Mouse (Mus musculus) embryonic fibroblast, embryonic 13.5 days (primary cell): ENCODE measurements around the gene Arhgef10l.

Experiments
- CTCF ChIP-seq: IDR thresholded peaks from 2 replicates; pipeline ENCODE4 v1.5.1; 2011; ENCODE audit warnings: mild to moderate bottlenecking, control low read depth, low read length, moderate library complexity, borderline replicate concordance; ENCODE audit not compliant: insufficient read depth
- POLR2A ChIP-seq: IDR thresholded peaks from 2 replicates; pipeline ENCODE4 v1.6.1; 2011; ENCODE audit warnings: low read depth, mild to moderate bottlenecking, control low read depth, low read length, moderate library complexity

GRCm38 (mm10) chr4:140522873-140523272 lies 142.9 kb downstream of the Arhgef10l start:
- TF ChIP-seq CTCF = no peak
- no peak for TF ChIP-seq POLR2A
